Mouse (Mus musculus) forebrain, embryonic 11.5 days (tissue): ENCODE data around the gene Rab3b. TPM values are rescaled to one million over a fixed set of nuclear protein-coding genes. Genes with fewer than 3 reads are reported as not detected.

Experiments used
- ATAC-seq: fragments of 200-750 bp; cut with Nextera tagmentation; replicated peaks from 2 replicates; pipeline ENCODE4 v1.8.0; 2017; ENCODE audit warnings: moderate TSS enrichment; ENCODE audit not compliant: low FRiP score
- DNase-seq: peaks from one replicate; pipeline ENCODE4 v3.0.0-alpha.2; 2017; ENCODE audit warnings: low spot score
- H3K27ac ChIP-seq: fragments of 300-500 bp; sonication (generic); 2 replicates; pipeline ENCODE4 v1.5.1; 2014; ENCODE audit warnings: low read depth, low read length
- H3K27me3 ChIP-seq: fragments of 300-500 bp; sonication (generic); 2 replicates; pipeline ENCODE4 v1.6.1; 2014; ENCODE audit warnings: mild to moderate bottlenecking, low read length, mixed read lengths; ENCODE audit not compliant: control insufficient read depth, insufficient read depth
- H3K36me3 ChIP-seq: fragments of 300-500 bp; sonication (generic); 2 replicates; pipeline ENCODE4 v1.6.1; 2014; ENCODE audit warnings: mild to moderate bottlenecking, low read length, moderate library complexity, mixed read lengths; ENCODE audit not compliant: control insufficient read depth, insufficient read depth
- H3K4me1 ChIP-seq: fragments of 300-500 bp; sonication (generic); replicated peaks from 2 replicates; pipeline ENCODE4 v1.6.1; 2014; ENCODE audit warnings: low read length, mixed read lengths; ENCODE audit not compliant: control insufficient read depth, insufficient read depth
- H3K4me2 ChIP-seq: fragments of 300-500 bp; sonication (generic); 2 replicates; pipeline ENCODE4 v1.6.1; 2014; ENCODE audit warnings: low read depth, mild to moderate bottlenecking, low read length, moderate library complexity, mixed read lengths; ENCODE audit not compliant: severe bottlenecking
- H3K4me3 ChIP-seq: fragments of 300-500 bp; sonication (generic); 2 replicates; pipeline ENCODE4 v1.5.1; 2014; ENCODE audit warnings: low read depth, low read length
- H3K9ac ChIP-seq: fragments of 300-500 bp; sonication (generic); 2 replicates; pipeline ENCODE4 v1.6.1; 2014; ENCODE audit warnings: low read length
- H3K9me3 ChIP-seq: fragments of 300-500 bp; sonication (generic); 2 replicates; pipeline ENCODE4 v1.6.1; 2016; ENCODE audit warnings: low read length, mixed read lengths; ENCODE audit not compliant: control insufficient read depth
- WGBS: fragments of 180-500 bp; shearing (Covaris S2); extraction: QIAGEN DNeasy Blood & Tissue Kit; methylation state at CpG from one replicate; pipeline ENCODE4 v1.1.7; 2014; 5-methylcytosine and 5-hydroxymethylcytosine counted together
- polyA plus RNA-seq: library from polyadenylated mRNA; unstranded; fragments of >200 nt; fragmentation: Nextera tagmentation; extraction: Ambion mirVana; gene quantifications from 2 replicates; pipeline ENCODE4 v1.2.1, GENCODE M21; 2014

Rab3b gene
- polyA plus RNA-seq, 1 experiment from 2014 or later = 28.9 TPM

GRCm38 (mm10) chr4:108904790-108905189, 25.9 kb downstream of the Rab3b start:
- Histone ChIP-seq H3K4me2 (no peak overlapping the region), H3K27ac (no peak overlapping the region)
- WGBS = 91% methylated on average over 10 of the region's 10 CpGs

GRCm38 (mm10) chr4:108905859-108906258, 27.0 kb downstream of the Rab3b start:
- ATAC-seq = no peak

More at GRCm38 (mm10) chr4:108904790-108905189, 25.9 kb downstream of the Rab3b start:
- H3K4me1 ChIP-seq = no peaks in the 10 kb centered on the region; the same call in 1 of the 2 replicates
- H3K9me3 ChIP-seq = no peaks in the 10 kb centered on the region
- H3K4me3 ChIP-seq = no peak overlapping the region
- no peak overlapping the region for H3K9ac ChIP-seq
- no peaks in the 10 kb centered on the region for H3K27me3 ChIP-seq
- ATAC-seq = no peak
- no peak for DNase-seq
- no peaks in the 10 kb centered on the region for H3K36me3 ChIP-seq

DNA sequence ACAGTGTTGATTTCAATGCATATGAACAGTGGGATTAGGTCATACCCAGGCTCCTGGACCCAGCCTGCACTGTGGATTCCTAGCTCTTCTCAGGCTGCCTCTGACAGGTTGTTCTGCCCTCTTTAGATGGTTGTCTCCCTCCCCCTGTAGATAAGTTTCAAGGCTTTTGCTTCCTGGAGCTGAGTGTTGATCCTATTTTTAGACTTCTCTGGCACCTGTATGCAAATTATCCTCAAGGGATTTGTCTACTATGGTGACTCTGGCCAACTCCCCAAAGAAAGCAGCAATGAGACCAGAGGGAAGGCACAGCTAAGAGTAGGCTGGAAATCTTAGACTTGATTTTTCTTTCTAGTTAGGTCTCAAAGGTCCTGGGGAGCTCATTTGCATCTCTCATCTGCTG, 28.6 kb downstream of the Rab3b start:
- H3K9me3 ChIP-seq = no peaks in the 10 kb centered on the region
- H3K36me3 ChIP-seq = no peaks in the 10 kb centered on the region
- no peak overlapping the region for H3K27ac ChIP-seq
- no peak overlapping the region for H3K4me3 ChIP-seq
- H3K4me2 ChIP-seq = no peak overlapping the region
- no peaks in the 10 kb centered on the region; the same call in 1 of the 2 replicates for H3K4me1 ChIP-seq
- ATAC-seq (no peak), DNase-seq (no peak)
- no peaks in the 10 kb centered on the region for H3K27me3 ChIP-seq
- no peak overlapping the region for H3K9ac ChIP-seq

More at GRCm38 (mm10) chr4:108905859-108906258, 27.0 kb downstream of the Rab3b start:
- no peaks in the 10 kb centered on the region; the same call in 1 of the 2 replicates for H3K4me1 ChIP-seq
- no peak overlapping the region for H3K4me3 ChIP-seq
- H3K9ac ChIP-seq = no peak overlapping the region
- no peaks in the 10 kb centered on the region for H3K27me3 ChIP-seq
- 32% methylated on average over 6 of the region's 6 CpGs for WGBS
- no peak overlapping the region for H3K27ac ChIP-seq
- no peaks in the 10 kb centered on the region for H3K36me3 ChIP-seq
- no peak overlapping the region for H3K4me2 ChIP-seq
- DNase-seq = no peak
- H3K9me3 ChIP-seq = no peaks in the 10 kb centered on the region

DNA sequence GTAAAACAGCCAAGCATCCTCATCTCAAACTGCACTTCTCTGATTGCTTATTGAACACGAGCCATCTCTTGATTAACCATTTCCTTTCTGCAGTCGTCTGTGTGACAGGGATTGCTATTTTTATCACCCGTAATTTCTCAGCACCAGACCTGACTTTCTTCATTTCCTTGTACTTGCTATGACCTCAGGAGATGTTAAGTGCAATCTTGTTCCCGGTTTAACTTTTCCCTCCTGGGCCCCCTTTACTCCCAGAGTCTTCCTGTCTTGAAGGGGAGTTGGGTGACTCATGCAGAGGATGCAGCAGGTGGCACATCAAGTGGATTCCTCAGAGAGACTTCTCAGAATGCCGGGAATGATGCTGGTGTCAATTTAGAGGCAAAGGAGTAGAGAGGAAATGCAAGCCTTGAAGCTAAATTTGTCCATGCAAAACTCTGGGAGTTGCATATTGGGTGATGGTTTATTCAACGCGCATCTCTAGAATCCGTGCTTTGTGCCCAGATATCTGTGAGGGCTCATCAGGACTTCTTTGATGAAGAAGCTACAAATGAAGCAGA, 31.1 kb downstream of the Rab3b start:
- H3K9me3 ChIP-seq = no peaks in the 10 kb centered on the region
- H3K4me3 ChIP-seq = no peak overlapping the region
- ATAC-seq (no peak), DNase-seq (no peak)
- H3K36me3 ChIP-seq = no peaks in the 10 kb centered on the region
- H3K27ac ChIP-seq = no peak overlapping the region
- 80% methylated on average over 8 of the region's 8 CpGs for WGBS
- H3K4me2 ChIP-seq = no peak overlapping the region
- H3K9ac ChIP-seq = no peak overlapping the region
- no peaks in the 10 kb centered on the region; the same call in 1 of the 2 replicates for H3K4me1 ChIP-seq
- no peaks in the 10 kb centered on the region for H3K27me3 ChIP-seq

GRCm38 (mm10) chr4:108911866-108912265, 33.0 kb downstream of the Rab3b start:
- Histone ChIP-seq H3K4me3 (no peak overlapping the region), H3K36me3 (no peaks in the 10 kb centered on the region), H3K4me2 (no peak overlapping the region), H3K27ac (no peak overlapping the region), H3K9me3 (no peaks in the 10 kb centered on the region), H3K9ac (no peak overlapping the region), H3K27me3 (no peaks in the 10 kb centered on the region), H3K4me1 (no peaks in the 10 kb centered on the region)
- ATAC-seq = no peak
- no peak for DNase-seq
- WGBS = 71% methylated on average over 2 of the region's 2 CpGs

DNA sequence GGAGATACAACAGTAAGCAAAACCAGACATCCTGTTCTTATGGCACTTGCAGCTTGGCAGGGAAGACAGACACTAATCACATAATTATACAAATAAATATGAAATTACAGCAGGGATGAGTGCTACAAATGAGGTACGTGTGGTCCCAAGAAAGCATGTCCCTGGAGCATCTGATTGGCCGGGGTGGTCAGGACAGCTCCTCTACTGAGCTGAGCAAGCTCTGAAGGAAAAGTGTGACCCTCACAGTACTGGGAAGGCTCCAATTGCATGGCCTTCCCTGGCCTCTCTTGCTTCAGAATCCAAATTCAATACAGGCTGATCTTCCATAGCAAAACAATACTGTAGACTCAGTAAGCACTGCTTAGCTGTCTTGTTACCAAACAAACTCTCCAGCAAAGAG, 34.3 kb downstream of the Rab3b start:
- H3K9ac ChIP-seq = no peak overlapping the region
- DNase-seq (no peak), ATAC-seq (no peak)
- H3K4me2 ChIP-seq = no peak overlapping the region
- no peak overlapping the region for H3K4me3 ChIP-seq
- no peaks in the 10 kb centered on the region for H3K27me3 ChIP-seq
- WGBS = 92% methylated on average over 2 of the region's 2 CpGs
- H3K9me3 ChIP-seq = no peaks in the 10 kb centered on the region
- H3K36me3 ChIP-seq = no peaks in the 10 kb centered on the region
- H3K4me1 ChIP-seq = no peaks in the 10 kb centered on the region
- H3K27ac ChIP-seq = no peak overlapping the region

GRCm38 (mm10) chr4:108914391-108914790, 35.5 kb downstream of the Rab3b start:
- Histone ChIP-seq H3K36me3 (no peaks in the 10 kb centered on the region), H3K9ac (no peak overlapping the region), H3K27ac (no peak overlapping the region), H3K4me3 (no peak overlapping the region), H3K4me1 (no peaks in the 10 kb centered on the region), H3K9me3 (no peaks in the 10 kb centered on the region), H3K27me3 (no peaks in the 10 kb centered on the region), H3K4me2 (no peak overlapping the region)
- 83% methylated on average over 6 of the region's 6 CpGs for WGBS
- ATAC-seq (no peak), DNase-seq (no peak)

DNA sequence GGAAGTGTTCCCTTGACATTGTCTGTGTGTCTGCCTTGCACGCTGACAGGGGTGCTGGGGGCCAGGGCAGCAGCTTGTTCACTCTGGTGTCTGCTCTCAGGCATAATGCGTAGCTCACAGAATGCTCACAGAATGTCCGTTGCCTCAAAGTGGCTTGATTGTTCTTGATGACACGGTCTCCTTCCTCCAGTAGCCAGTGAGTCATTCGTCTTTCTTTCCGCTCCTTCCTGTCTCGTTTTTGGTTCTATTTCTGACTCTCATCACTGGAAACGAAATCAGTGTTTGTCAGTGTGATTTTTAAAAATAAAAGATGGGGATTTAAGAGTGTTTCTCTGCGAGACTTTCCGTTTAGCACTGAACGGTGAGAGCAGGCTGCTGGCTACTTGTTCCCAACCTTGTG, 36.2 kb downstream of the Rab3b start:
- H3K27me3 ChIP-seq = no peaks in the 10 kb centered on the region
- H3K36me3 ChIP-seq = no peaks in the 10 kb centered on the region
- no peak overlapping the region for H3K9ac ChIP-seq
- no peaks in the 10 kb centered on the region for H3K9me3 ChIP-seq
- no peak overlapping the region for H3K4me3 ChIP-seq
- DNase-seq (no peak), ATAC-seq (no peak)
- 74% methylated on average over 11 of the region's 11 CpGs for WGBS
- no peaks in the 10 kb centered on the region for H3K4me1 ChIP-seq
- no peak overlapping the region for H3K4me2 ChIP-seq
- H3K27ac ChIP-seq = no peak overlapping the region

GRCm38 (mm10) chr4:108917654-108918053, 38.8 kb downstream of the Rab3b start:
- Histone ChIP-seq H3K36me3 (no peaks in the 10 kb centered on the region), H3K4me3 (no peak overlapping the region), H3K27ac (no peak overlapping the region), H3K9ac (no peak overlapping the region), H3K4me1 (no peaks in the 10 kb centered on the region), H3K27me3 (no peaks in the 10 kb centered on the region), H3K4me2 (no peak overlapping the region), H3K9me3 (no peaks in the 10 kb centered on the region)
- ATAC-seq (no peak), DNase-seq (no peak)
- WGBS = 77% methylated on average over 3 of the region's 3 CpGs
